Mouse (Mus musculus) kidney, adult 8-10 months (tissue): ENCODE data around the gene Mcoln2.
"Not testable (repeated sequence)": the region's sequence is repeated elsewhere in the genome, so short reads cannot be mapped to it uniquely, and the experiment has no call there.

Experiments used
- DNase-seq, 2 experiments: peaks; one replicate each; pipeline ENCODE4 v3.0.0; 2022

Gene Mcoln2

DNA sequence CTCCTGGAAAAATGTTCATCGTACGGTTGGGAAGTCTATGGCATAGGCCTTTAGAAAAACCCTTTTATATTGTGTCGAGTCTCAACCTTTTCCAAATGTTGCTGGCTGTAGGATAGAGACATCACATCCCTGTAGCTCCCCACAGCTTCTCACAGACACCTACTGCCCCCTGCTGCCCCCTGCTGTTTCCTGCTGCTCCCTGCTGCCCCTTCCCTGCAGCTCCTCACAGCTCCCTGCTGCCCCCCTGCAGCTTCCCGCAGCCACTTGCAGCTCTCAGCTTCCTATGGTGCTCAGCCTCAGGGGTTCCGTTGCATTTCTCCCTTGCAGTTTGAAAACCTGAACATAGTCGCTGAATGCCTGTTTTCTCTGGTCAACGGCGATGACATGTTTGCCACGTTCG lies 40.3 kb downstream of the Mcoln2 start:
- no peak for DNase-seq

DNA sequence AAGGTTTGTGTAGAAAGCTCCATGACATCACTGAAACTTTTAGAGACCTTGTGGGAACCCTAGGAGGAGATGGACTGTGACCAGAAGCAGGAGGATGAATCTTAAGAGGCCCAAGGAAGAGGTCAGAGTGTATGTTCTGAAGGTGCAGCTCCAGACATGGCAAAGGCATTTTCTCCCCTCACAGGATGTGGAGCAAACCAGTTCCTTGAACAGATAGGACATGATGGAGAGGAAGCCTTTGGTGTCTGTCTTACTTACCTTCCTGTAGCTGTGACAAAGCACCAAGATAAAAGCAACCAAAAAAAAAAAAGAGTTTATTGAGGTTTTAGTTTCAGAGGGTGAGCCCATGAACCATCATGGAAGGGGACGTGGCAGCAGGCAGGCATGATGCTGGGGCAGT lies 42.9 kb downstream of the Mcoln2 start:
- DNase-seq, result no peak

DNA sequence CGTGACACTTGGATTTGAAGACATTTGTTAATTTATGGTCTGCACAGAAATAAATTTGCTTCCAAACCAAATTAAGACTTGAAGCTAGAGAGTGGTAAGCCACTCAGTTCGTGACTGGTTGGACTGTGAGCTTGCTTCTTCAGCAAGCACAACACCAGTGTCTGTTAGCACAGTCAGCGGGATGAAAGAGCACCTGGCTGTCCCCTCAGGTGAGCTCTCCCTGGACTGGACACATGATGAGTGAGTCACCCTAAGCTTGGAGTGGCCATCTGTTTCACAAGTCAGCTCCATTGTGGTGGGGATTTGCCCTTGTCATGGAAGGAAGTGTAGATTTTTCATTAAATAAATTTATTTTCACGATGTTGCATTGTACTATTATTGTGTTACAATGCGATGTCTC lies 45.5 kb downstream of the Mcoln2 start:
- DNase-seq, result no peak

DNA sequence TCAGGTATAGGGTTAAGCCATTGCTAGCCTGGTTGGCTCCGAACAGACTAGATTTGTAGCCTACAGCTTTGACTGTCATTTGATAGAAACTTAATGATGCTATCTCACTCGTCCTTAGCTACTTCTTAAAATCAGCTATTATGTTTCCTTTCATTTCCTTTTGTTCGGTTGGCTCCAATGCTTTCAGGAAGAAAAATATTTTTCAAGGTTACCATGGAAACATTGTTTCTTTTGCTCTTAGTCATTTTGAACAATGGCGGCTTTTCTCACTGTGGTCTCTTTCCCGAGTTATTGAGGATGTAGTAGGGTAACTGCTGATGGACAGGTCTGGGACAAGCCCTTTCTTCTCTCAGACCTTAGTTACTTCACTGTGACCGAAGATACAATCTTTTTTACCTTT lies 46.7 kb downstream of the Mcoln2 start:
- DNase-seq, result no peak

DNA sequence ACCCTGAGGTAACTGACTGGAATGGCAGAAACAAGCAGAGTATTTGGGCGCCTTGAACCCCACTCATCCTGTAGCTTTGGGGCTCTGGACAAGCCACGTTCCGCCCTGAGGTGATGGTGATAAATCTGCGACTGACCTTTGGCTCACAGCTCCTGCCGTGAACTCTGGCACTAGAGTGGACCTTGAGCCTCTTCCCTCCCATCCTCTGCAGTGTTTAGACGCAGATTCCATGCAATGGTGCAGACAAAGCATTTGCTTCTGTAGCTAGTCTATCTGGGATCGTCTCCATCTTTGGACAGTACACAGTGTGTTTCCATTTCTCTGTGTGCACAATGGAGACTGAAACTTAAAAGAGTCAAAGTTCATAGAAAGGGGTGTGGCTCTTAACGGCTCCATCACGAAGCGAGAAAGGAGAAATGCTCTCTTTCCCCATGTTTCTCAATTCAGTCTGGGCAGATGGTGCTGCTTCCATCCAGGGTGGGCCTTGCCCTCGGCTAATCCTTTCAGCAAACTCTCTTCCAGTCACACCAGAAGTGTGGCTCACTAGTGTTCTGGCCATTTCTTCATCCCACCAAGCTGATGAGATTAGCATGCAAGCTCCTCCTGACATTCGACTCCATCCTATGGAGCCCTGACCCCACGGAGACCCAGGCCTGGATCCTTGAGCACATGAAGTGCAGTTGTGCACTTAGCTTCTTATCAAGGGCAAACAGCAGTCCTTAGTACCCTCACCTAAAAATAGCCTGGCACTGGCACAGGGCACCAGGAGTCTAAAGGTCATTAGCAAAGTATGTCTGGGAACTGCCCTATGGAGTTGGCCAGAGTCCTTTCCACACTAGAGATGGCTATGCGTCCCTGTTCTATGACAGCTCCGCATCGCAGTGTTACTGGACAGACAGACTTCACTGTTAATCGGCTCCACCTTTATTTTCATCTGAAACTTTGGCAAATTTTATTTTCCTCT lies 47.4 kb downstream of the Mcoln2 start:
- DNase-seq, result peak; percentile 68 to 78

DNA sequence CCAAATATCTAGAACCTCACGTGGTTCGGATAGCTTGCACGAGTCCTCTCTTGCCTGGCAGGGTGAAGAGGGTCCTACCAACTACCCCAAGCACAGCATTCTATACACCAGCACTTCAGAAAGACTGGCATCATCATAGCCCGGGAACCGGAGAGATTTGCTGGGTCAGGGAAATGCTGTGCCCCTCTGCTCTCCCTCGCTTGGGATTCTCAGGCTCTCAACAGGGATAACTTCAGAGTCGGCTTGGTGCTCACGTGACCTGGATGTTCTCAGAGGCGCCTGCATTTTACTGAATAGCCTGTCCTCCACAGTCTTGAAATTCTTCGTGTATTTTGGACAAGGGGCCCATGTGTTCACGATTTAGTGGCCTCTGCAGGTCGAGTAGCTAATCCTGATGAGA lies 48.2 kb downstream of the Mcoln2 start:
- DNase-seq, result no peak

DNA sequence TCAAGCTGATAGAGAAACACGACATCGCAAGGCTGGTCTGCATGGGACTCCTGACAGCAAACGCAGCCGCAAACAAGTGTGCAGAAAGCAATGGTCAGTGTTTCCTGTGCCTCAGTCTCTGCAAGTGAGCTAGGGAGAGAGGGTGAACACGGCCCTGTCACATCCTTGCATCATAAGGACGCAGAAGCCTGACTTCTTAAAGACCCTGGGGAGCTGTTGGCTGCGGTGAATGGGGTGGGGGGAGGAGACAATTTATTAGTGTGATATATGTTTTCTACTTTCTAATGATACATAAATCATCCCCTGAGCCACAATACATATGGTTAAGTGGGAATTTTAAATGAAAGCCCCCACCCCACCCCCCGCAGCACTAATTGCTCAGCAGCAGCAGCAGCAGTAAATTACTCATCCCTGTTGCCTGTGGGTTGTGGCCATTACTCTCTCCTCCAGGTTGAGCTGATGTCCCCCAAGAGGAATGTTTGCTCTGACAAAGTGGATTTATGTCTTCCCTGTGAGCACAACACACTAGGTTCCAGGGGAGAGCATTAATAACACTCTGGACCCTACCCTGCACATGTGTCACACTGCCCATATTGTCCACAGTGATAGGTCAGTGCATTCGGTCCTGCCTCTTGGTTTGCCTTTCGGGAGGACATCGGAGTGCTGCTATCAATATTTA lies 49.3 kb downstream of the Mcoln2 start:
- no peak for DNase-seq

DNA sequence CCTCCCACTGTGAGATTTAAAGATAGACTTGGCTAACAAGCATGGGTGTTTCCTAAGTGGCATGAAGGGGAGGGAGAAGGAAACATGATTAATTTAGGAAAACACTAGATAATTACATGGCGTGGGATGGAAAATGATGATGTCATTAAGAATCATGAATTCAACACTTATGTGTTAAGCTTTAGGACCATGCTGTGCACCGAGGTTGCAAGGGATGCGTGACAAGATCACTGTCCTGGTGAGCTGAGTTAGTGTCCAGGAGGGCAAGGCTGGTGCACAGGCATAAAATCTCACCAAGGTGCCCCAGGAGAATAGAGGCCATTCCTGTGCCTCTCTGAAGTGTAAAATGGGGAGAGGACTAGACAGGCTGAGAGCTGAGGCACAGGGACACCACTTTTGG lies 49.9 kb downstream of the Mcoln2 start:
- no peak for DNase-seq

DNA sequence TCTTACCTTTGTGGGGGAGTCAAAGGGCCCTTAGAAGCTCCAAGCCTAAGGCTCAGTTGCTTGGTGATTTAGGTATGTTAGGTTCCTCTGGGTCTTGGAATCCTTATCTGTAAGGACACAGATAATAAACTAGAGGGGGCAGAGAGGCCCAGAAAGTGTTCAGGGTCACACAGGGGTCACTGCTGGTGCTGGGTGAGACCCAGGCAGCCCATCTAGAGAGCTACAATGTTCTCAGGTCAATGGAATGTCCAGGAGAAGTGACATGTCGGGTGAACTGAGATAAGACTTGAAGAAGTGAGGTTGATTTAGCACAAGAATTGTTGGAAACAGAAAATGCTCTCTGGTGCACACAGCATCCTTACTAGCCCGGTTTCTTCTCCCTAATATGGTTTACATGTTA lies 54.7 kb downstream of the Mcoln2 start:
- no peak for DNase-seq

DNA sequence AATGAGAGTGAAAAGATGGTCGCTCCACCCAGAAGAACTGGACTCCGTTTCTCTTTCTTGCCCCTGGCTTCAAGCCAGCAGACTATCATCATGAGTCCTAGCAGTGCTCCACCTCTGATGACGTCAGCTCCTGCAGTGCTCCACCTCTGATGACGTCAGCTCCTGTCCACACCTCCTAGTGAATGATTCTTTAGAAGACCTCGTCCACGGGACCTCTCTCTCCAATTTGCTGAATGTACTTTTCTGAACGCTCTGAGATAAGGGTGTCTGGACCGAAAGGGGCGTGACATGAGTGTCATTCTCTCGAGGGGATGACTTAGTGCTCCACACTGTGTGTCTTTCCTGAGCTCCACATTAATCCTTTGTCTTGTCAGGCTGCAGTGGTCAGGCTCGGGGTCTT lies 55.7 kb downstream of the Mcoln2 start:
- no peak for DNase-seq

DNA sequence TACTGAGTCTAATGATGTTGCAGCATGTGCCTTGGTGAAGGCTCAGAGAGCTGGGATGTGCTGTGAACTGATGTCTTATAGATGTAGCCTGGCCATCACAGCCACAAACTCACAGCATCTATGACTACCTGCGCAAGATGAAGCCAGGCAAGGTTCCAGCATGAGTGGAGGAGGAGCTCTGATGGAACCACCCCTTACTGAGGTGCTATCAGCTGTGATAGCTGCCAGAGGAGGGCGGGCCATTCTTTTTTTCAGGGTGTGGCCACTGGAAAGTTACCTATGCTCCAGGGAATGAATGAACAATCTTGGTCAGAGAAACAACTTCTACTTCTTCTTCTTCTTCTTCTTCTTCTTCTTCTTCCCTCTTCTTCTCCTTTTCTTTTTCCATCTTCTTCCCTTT lies 57.0 kb downstream of the Mcoln2 start:
- no peak for DNase-seq

DNA sequence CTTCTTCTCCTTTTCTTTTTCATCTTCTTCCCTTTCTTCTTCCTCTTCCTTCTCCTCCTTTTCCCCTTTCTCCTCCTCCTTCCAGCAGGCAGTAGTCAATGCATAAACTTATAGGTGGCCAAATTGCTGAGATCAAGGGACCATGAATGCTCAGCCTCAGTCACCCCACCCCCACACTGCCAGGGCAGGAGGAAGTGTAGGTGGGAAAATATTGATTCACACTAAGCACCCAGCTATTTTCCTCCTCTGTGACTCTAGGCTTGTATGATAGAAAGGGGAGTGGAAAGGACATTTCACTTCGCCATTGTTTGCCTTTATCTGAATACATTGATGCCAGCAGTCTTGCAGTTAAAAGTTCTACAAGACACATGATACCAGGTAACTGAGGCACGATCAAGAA lies 57.8 kb downstream of the Mcoln2 start:
- DNase-seq, result no peak

DNA sequence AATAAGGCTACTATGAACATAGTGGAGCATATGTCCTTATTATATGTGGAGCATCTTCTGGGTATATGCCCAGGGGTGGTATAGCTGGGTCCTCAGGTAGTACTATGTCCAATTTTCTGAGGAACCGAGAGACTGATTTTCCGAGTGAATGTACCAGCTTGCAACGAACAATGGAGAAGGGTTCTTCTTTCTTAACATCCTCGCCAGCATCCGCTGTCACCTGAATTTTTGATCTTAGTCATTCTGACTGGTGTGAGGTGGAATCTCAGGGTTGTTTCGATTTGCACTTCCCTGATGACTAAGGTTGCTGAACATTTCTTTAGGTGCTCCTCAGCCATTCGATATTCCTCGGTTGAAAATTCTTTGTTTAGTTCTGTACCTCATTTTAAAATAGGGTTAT lies 60.1 kb downstream of the Mcoln2 start:
- DNase-seq, result not testable (repeated sequence)

DNA sequence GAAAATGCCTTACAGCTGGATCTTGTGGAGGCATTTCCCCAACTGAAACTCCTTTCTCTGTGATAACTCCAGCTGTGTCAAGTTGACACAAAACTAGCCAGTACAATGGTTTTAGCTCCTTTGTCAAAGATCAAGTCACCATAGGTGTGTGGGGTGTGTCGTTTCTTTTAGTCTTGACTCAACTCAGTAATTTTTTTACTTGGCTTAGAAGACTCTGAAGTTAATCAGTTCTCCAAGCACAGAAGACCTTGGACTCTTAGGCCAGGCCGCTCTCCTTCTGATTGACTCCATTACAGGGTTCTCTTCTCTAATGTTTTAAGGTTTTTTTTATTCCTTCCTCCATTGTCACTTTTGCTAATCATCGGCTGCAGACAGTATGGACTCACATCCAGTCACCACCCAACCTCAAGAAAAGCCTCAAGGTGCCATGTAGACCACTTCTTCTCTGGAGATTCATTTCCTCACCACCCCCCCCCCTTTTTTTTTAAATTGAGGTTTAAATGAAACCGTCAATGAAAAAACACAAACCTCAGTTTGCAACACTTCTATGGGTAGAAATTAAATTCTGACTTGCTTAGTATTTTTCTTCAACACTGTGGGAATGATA lies 61.6 kb downstream of the Mcoln2 start:
- DNase-seq, result peak in 1 of 2 experiments; percentile 45

DNA sequence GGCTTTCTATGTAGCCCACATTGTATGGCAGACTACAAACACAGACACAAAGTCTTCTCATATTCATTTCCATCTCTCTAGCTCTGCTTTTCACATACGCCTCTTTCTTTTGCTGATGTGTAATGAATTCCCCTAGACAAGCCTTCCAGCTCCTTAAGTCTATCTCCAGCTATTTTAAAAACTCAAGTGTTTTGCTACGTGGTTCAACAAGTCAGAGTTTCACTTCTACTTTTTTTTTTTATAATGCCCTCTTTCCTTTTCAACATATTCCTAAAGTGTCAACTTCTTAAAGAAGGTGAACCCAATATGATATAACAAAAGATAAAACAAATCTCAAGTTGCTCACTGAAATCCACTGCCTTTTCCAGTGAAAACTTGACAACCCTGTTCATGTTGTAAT lies 62.3 kb downstream of the Mcoln2 start:
- no peak for DNase-seq

DNA sequence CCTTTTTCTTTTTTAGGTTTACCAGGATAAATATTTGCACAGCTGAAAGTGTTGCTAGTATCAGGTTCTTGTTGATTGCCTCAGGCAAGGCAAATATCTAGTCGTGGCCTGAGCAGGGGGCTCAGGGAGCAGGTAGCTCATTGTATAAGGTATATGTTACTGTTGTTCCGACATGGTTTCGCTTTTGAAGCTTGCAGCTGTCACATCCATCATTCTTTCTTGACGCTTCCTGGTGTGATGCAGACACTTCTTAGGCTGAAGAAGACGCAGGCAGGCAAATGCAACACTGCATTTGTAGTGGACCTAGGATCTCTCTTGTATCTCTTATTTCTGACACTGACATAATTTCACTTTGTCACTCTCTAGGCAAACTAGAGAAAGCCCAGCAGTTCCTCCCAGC lies 63.7 kb downstream of the Mcoln2 start:
- no peak for DNase-seq

DNA sequence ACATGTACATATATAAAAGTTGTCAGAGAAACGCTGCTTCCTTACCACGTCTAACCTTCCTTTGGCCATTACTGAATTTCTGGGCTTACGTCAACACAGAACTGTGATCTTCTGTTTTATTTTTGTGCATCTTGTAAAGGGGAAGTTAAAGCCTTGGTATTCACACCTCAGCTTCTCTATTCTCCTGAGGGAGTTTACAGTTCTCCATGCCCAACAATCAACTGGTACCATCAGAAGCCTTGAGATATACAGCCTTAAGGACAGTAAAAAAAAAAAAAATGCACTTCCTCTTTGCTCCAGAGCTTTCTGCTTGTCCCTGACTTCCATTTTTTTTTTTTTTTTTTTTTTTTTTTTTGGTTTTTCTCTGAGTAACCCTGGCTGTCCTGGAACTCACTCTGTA lies 66.9 kb downstream of the Mcoln2 start:
- DNase-seq, result no peak

DNA sequence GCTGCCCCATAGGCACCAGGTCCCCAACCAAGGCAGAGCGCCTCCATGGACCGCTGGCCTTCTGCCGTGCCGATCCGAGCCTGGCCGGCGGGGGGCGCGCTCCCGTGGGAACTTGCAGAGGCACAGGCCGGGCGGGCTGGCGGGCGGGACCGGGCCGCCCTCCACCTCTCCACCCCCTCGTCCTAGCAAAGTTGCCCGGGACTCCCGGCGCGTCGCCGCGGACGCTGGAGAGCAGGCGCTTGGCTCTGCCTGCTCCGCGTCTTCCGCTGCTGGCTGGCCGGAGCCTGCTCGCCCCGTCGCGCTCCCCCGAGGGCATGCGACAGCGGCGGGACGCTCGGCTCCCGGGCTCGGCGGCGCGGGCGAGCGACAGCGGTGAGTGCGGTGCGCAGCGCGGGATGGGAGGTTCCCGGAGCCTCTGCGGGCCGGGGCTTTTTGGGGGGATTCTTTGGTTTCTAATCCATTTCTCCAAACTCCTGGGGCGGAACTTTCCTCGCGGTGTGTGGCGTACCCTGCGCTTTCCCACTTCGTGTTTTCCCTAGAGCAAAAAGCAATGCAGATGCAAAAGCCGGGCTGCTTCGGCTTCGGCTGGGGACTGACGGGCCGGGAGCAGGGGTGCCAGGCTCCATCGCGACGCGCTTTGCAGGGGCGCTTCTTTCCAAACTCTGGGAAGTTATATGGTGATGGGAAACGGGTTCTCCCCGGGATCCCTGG lies 71.3 kb downstream of the Mcoln2 start, which contains the start of gene Lpar3:
Gene Lpar3, plus strand, starts transcription at position 188 of the 711 bp plus-strand sequence.
- DNase-seq, result peak; percentile 80 to 89

DNA sequence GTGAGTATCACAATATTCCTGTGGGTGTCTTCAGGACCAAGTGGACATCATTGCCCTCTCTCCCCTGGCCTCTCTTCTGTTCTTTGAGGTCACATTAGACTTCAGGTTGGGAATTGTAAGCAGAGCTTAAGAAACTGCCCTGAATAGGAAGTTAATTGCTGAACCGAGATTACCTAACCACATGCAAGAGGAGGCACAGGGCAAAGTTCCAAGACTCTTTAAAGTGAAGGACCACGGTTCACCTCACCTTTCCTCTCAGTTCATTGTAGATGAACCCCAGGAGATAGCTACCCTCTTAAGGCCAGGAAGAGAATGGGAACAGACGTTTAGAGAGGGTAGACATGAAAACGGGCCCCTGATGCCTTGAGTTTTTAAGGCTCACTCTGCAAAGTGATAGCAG lies 74.6 kb downstream of the Mcoln2 start:
- peak; percentile 70 to 85 for DNase-seq

DNA sequence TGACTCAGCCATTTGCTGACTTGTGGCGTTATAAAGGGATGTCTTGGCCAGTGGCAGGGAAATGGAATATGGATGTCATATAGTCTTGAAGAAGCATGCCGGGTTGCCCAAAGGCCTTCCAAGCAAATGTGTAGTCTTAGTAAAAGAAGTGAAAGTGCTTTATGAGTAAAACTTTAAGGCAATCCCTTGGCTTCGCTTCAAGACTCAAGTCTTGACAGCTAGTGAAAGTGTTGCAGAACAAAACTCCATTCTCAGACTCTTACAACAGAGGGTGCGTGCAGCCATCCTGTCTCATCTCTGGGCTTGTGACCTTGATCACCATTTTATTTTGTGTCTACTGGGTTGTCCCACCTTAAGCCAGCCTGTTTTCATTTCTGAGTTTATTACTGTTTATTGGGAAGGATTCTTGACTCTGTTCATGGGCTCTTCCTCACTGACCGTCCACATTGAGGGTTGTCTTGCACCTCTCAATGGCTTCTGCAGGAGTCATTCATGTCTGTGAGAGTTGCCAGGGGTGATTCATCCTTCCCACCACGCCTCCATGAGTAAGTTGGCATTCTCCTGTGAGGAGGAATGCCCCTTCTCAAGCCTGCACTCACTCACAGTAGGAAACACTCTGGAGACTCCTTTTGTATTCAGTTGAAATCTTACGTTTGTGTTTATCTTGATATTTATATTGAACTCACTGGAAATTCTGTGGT lies 75.6 kb downstream of the Mcoln2 start:
- no peak for DNase-seq

DNA sequence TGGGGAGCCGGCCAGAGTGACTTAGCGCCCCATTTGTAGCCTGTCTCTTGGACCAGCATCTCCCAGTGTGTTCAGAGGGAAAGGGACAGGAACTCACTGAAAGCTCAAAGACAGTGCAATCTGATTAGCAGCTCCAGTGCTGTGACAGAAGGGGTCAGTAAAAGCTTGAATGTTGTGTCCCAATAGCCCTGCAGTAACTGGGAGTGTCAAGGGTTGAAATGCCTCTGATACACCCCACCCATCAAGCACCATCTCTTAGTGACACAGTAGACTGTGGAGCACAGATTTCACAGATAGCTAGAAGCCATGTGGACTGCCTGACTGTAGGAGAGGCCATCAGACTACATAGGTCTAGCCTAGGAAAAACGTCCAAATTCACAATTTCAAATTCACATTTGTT lies 77.8 kb downstream of the Mcoln2 start:
- DNase-seq, result no peak

DNA sequence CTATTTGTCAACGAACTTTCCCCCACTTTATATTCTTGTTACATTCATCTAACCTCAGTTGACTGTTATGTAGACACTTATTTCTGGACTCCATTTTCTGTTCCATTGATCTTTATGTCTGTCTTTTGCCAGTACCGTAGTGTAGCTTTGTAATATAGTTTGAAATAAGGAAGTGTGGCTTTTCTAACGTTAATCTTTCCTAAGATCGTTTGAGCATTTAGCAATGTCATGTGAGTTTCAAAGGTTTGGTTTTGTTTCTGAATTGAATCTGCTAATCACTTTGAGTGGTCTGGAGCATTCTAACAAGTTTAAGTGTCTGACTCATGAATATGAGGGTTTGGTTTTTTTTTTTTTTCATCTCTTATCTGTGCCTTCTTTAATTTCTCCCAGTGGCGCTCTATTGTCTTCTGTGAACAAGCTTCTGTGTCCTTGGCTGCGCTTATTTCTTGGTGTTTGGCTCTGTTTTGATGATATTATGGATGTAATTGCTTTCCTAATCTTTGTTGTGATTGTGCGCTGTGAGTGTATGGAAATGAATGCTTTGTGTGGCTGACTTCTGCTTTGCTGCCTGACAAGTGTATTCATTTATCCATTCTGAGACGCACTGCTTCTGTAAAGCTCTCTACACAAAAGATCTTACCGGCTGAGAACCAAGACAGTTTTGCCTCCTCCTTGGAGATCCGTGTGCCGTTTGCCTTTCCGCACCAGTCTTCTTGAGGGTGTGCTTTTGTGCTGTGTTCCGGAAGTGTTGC lies 79.1 kb downstream of the Mcoln2 start:
- DNase-seq, result no peak
